In genomic region chr3:95317414-95318080, GRCm38 (mm10) we compare ENCODE assay signal across 8 mouse cellular contexts. TPM values are rescaled to one million over a fixed set of nuclear protein-coding genes. Genes with fewer than 3 reads are reported as not detected.
DNase-seq lines count a peak whose midpoint lies in the region; ATAC-seq and TF ChIP-seq lines count a peak whose summit lies in the region.

No protein-coding gene starts in this region.

- no peaks in the 10 kb centered on the region for H3K27me3 ChIP-seq in forebrain, embryonic 12.5 days
- H3K27me3 ChIP-seq in hindbrain, embryonic 12.5 days: no peaks in the 10 kb centered on the region
- no peaks in the 10 kb centered on the region for H3K27me3 ChIP-seq in megakaryocyte, embryonic 14.5 days (replicated peaks)

- H3K4me2 ChIP-seq in forebrain, embryonic 12.5 days: peak overlapping the region; percentile 17; the same call in 1 of the 2 replicates
- 0 out of 2 replicates have a peak overlapping the region, but pooled peaks have one; percentile 0 for H3K4me2 ChIP-seq in hindbrain, embryonic 12.5 days (replicated peaks)

- no peak for ATAC-seq in forebrain, embryonic 12.5 days (ENCODE audit: low FRiP score)
- no peak for ATAC-seq in hindbrain, embryonic 12.5 days (ENCODE audit: low FRiP score)

- H3K9me3 ChIP-seq in forebrain, embryonic 12.5 days: no peaks in the 10 kb centered on the region
- H3K9me3 ChIP-seq in hindbrain, embryonic 12.5 days (replicated peaks): no peaks in the 10 kb centered on the region
- no peaks in the 10 kb centered on the region for H3K9me3 ChIP-seq in megakaryocyte, embryonic 14.5 days

- H3K4me3 ChIP-seq in bone marrow, adult 2 months (replicated peaks; ENCODE audit: control insufficient read depth, low read depth, low read length): no peak overlapping the region
- H3K4me3 ChIP-seq in forebrain, embryonic 12.5 days (replicated peaks): no peak overlapping the region
- no peak overlapping the region for H3K4me3 ChIP-seq in hindbrain, embryonic 12.5 days
- peak overlapping the region; percentile 80 for H3K4me3 ChIP-seq in megakaryocyte, embryonic 14.5 days (replicated peaks)

- peak; percentile 59 for DNase-seq in cerebellum, adult 11-12 months
- no peak for DNase-seq in cerebellum, adult 8-10 months
- peak; percentile 57 to 60 for DNase-seq in left cerebral cortex, postnatal 14 days (ENCODE audit: low spot score in 2 of 2)
- peak; percentile 34 for DNase-seq in spleen, adult 12 weeks (ENCODE audit: low spot score)

- TF ChIP-seq POLR2A in bone marrow, adult 2 months (IDR thresholded peaks at IDR 0.05; ENCODE audit: borderline replicate concordance, control insufficient read depth, low read depth, low read length): no peak

- H3K4me1 ChIP-seq in bone marrow, adult 2 months (ENCODE audit: control insufficient read depth, insufficient read depth, low read length): peaks cover 10% of the 10 kb centered on the region; the same call in 1 of the 2 replicates
- peaks cover 42% of the 10 kb centered on the region for H3K4me1 ChIP-seq in forebrain, embryonic 12.5 days
- peaks cover 36% of the 10 kb centered on the region for H3K4me1 ChIP-seq in hindbrain, embryonic 12.5 days
- peaks cover 73% of the 10 kb centered on the region for H3K4me1 ChIP-seq in megakaryocyte, embryonic 14.5 days

- intact Hi-C loops in left cerebral cortex, postnatal 14 days (cut with DNase I): loop anchor here (5.0 kb wide), 1 partner anchor 35 kb away; the partner anchor contains the start of genes Mindy1 and Prune1

- peaks cover 29% of the 10 kb centered on the region for H3K36me3 ChIP-seq in forebrain, embryonic 12.5 days (replicated peaks)
- peaks cover 28% of the 10 kb centered on the region for H3K36me3 ChIP-seq in hindbrain, embryonic 12.5 days
- H3K36me3 ChIP-seq in megakaryocyte, embryonic 14.5 days (replicated peaks; ENCODE audit: low read length): peaks cover 54% of the 10 kb centered on the region

- WGBS in bone marrow, adult 2 months: 33% methylated on average over 12 of the region's 12 CpGs
- 20% methylated on average over 12 of the region's 12 CpGs for WGBS in forebrain, embryonic 12.5 days
- WGBS in hindbrain, embryonic 12.5 days: 20% methylated on average over 12 of the region's 12 CpGs

- H3K27ac ChIP-seq in bone marrow, adult 2 months (ENCODE audit: control insufficient read depth, insufficient read depth, low read depth, low read length, poor library complexity): no peak overlapping the region
- no peak overlapping the region; the same call in 1 of the 2 replicates for H3K27ac ChIP-seq in forebrain, embryonic 12.5 days
- H3K27ac ChIP-seq in hindbrain, embryonic 12.5 days: no peak overlapping the region

- H3K9ac ChIP-seq in forebrain, embryonic 12.5 days: no peak overlapping the region
- peak overlapping the region; percentile 41; the same call in 1 of the 2 replicates for H3K9ac ChIP-seq in hindbrain, embryonic 12.5 days

- TF ChIP-seq CTCF in bone marrow, adult 2 months (IDR thresholded peaks at IDR 0.05; ENCODE audit: control insufficient read depth, insufficient read depth, low read length): peak; percentile 87

RNA-seq across cellular contexts. Expression of gene Cers2, which starts 3.0 kb away (rescaled TPM):
- polyA plus RNA-seq in bone marrow, adult 2 months (2011; ENCODE audit: insufficient read depth, insufficient read length, low replicate concordance, missing spikeins): 70.3 and 159 TPM in 2 replicates
- polyA plus RNA-seq in forebrain, embryonic 12.5 days (2016; fragmentation: Nextera tagmentation; extraction: Ambion mirVana): 109 and 111 TPM in 2 replicates
- polyA plus RNA-seq in hindbrain, embryonic 12.5 days (2016; fragmentation: Nextera tagmentation; extraction: Ambion mirVana): 115 TPM in 2 replicates
- 10 to 100 TPM; 39.1 to 46.8 TPM for total RNA-seq in left cerebral cortex, postnatal 14 days (2021)
- polyA plus RNA-seq in megakaryocyte, embryonic 14.5 days (2012; ENCODE audit: insufficient read depth, low replicate concordance): 36.9 and 124 TPM in 2 replicates

RNA-seq across cellular contexts. Expression of gene Anxa9, which starts 10.6 kb away (rescaled TPM):
- polyA plus RNA-seq in bone marrow, adult 2 months (2011; ENCODE audit: insufficient read depth, insufficient read length, low replicate concordance, missing spikeins): 3.8 and 4.3 TPM in 2 replicates
- polyA plus RNA-seq in forebrain, embryonic 12.5 days (2016; fragmentation: Nextera tagmentation; extraction: Ambion mirVana): 1.1 and 1.4 TPM in 2 replicates
- 0.87 and 1.1 TPM in 2 replicates for polyA plus RNA-seq in hindbrain, embryonic 12.5 days (2016; fragmentation: Nextera tagmentation; extraction: Ambion mirVana)
- total RNA-seq in left cerebral cortex, postnatal 14 days (2021): under 1 TPM; 0.64 to 0.89 TPM
- 0.66 TPM in 1 of 2 replicates, not detected in the other for polyA plus RNA-seq in megakaryocyte, embryonic 14.5 days (2012; ENCODE audit: insufficient read depth, low replicate concordance)

RNA-seq across cellular contexts. Expression of gene Prune1, which starts 35.7 kb away (rescaled TPM):
- 8.3 and 12.4 TPM in 2 replicates for polyA plus RNA-seq in bone marrow, adult 2 months (2011; ENCODE audit: insufficient read depth, insufficient read length, low replicate concordance, missing spikeins)
- polyA plus RNA-seq in forebrain, embryonic 12.5 days (2016; fragmentation: Nextera tagmentation; extraction: Ambion mirVana): 30.0 and 30.9 TPM in 2 replicates
- polyA plus RNA-seq in hindbrain, embryonic 12.5 days (2016; fragmentation: Nextera tagmentation; extraction: Ambion mirVana): 37.0 and 37.9 TPM in 2 replicates
- 10 to 100 TPM; 31.7 to 32.3 TPM for total RNA-seq in left cerebral cortex, postnatal 14 days (2021)
- 5.2 and 6.0 TPM in 2 replicates for polyA plus RNA-seq in megakaryocyte, embryonic 14.5 days (2012; ENCODE audit: insufficient read depth, low replicate concordance)

RNA-seq across cellular contexts. Expression of gene Mindy1, which starts 36.4 kb away (rescaled TPM):
- polyA plus RNA-seq in bone marrow, adult 2 months (2011; ENCODE audit: insufficient read depth, insufficient read length, low replicate concordance, missing spikeins): 50.3 and 67.0 TPM in 2 replicates
- polyA plus RNA-seq in forebrain, embryonic 12.5 days (2016; fragmentation: Nextera tagmentation; extraction: Ambion mirVana): 37.4 and 39.8 TPM in 2 replicates
- 45.7 and 51.1 TPM in 2 replicates for polyA plus RNA-seq in hindbrain, embryonic 12.5 days (2016; fragmentation: Nextera tagmentation; extraction: Ambion mirVana)
- total RNA-seq in left cerebral cortex, postnatal 14 days (2021): 10 to 100 TPM; 23.5 to 25.5 TPM
- polyA plus RNA-seq in megakaryocyte, embryonic 14.5 days (2012; ENCODE audit: insufficient read depth, low replicate concordance): 517 and 1,363 TPM in 2 replicates

RNA-seq across cellular contexts. Expression of gene Setdb1, which starts 39.5 kb away (rescaled TPM):
- 13.9 and 27.0 TPM in 2 replicates for polyA plus RNA-seq in bone marrow, adult 2 months (2011; ENCODE audit: insufficient read depth, insufficient read length, low replicate concordance, missing spikeins)
- 66.2 and 70.2 TPM in 2 replicates for polyA plus RNA-seq in forebrain, embryonic 12.5 days (2016; fragmentation: Nextera tagmentation; extraction: Ambion mirVana)
- polyA plus RNA-seq in hindbrain, embryonic 12.5 days (2016; fragmentation: Nextera tagmentation; extraction: Ambion mirVana): 56.3 and 62.9 TPM in 2 replicates
- total RNA-seq in left cerebral cortex, postnatal 14 days (2021): 10 to 100 TPM; 38.1 to 41.5 TPM
- polyA plus RNA-seq in megakaryocyte, embryonic 14.5 days (2012; ENCODE audit: insufficient read depth, low replicate concordance): 2.3 and 6.3 TPM in 2 replicates
